Mouse (Mus musculus) 3134 (cell line): ENCODE measurements at regions not wholly inside any gene's neighbourhood (a gene's known extent, or its start where the extent isn't known, plus 50 kb on each side); places are given as distances from the start of the nearest gene placed in this dataset.

Experiments
- DNase-seq: peaks from one replicate; pipeline ENCODE4 v3.0.0-alpha.2; 2011; ENCODE audit warnings: low spot score; ENCODE audit not compliant: insufficient read length; ENCODE audit errors: extremely low read depth

DNA sequence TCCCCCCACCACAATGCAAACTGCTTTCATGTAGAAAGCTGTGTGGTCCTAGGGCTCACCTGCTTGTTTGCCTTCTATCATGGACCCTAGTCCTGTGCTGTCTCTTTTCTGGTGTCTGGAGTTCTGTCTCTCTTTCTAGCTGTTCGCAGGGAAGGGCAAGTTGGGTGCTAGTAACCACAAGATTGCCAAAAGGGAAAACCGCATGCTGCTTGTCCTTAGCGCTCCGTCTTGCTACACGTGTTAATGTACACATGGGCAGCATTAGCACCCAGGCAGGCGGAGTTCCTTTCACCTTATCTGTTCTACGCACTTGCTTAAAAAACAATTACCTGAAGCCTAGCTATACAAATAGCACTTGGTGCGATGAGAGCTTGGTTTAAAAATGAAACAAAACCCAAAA, 236.3 kb upstream of the Pard3b start:
- DNase-seq = no peak

DNA sequence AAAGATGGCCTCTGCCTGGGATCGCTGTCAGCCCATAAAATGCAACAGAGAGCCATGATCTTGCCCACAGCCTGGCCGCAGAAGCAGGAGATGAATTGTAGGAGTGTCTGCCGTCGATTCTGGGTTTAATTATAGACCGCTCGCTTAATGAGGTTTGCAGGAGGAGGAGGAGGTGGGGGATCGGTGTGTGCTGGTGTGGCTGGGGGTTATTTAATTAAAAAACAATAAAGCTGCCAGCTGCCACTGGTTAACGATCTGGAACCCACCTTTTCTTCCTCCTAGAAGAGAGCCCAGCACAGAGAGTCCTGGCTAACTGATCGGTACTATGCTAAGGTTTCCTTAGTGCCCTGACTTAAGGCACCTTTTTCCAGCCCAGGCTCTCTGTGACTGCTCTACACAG, 231.4 kb upstream of the Pard3b start:
- DNase-seq = no peak

DNA sequence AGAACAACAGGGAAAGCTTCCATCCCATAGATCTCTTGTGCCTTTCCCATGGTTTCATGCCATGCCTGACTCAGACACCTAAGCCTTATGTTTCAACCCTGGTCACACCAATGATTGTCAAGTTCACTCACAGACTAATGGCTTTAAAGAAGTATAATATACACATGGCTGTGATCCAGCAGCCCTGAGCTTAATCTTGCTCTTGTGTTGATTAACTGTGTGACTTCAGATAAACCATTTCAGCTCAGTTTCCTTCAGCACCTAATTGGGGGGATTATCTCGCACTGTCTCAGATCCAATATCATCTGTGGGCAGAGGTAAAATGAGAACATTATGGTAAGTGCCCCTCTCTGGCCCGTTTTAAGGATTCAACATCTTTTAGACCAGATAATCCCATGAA, 223.9 kb upstream of the Pard3b start:
- no peak for DNase-seq

DNA sequence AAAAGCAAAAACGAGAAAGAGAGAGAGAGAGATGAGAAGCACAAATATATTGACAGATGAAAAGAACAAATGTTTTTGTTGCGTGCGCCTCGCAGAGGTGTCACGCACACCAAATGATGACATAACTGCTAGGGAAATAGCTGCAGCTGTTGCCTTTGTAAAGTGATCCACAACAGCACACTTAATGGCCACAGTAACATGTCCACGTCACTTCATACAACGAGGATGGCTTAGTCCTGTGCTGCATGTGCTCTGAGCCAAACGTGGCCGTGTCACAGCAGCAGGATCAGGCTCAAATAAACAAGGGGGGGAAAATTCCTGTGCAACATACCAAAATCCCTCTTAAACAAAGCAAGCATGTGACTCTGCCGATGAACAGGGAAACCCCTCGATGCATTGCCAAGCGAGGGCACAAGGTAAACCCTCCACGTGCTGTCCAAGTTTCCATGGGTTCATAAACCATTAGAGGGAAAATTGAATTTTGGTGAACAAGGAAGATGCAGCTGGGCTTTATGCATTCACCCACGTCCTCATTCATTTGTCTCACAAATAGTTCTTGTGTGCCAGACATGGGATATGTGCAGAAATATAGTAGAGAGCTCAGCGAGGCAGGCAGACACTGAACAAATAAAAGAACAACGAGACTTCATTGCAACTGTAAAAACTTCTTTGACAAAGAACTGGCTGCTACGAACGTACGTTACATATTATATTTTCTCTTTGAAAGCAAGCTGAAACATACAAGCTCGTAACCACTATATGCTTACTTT, 223.0 kb upstream of the Pard3b start:
- no peak for DNase-seq

DNA sequence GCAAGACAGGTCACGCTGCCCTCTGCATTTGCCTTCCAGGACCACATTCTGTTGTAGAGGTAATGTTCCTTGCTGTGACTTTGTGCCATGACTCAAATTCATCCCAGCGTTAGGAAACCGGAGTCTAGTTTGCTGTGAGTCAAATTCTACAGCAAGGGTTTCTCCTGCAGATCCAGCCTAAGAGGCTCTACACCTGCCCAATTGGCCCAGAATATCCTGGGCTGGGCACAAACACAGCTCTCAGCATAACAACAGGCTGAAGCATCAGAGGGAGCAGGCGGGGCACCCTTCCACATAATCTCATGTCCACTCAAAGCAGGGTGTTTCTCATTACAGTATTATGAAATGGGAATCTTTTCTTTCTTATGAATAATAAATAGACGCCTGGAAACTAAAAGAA, 220.2 kb upstream of the Pard3b start:
- DNase-seq = no peak

GRCm38 (mm10) chr1:61419839-61420238, 218.8 kb upstream of the Pard3b start:
- DNase-seq = no peak

DNA sequence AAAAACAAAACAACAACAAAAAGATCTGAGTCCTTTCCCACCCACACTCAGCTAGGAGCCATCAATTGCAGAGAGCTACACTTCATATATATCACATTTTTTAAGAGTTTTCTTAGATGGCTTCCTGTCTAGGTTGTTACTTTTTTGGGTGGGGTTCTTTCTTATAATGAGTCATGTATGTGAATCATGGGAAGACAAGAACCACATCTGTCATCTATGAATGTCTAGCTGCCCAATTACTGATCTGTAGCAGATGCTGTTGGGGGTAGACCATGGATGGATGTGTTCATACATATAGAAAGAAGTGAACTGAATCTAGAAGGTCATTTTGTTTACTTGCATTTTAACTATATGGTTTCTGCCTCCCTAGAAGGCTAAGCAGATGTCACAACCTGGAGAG, 215.4 kb upstream of the Pard3b start:
- DNase-seq = no peak

- no peak for DNase-seq
Measured at GRCm38 (mm10) chr1:61428706-61429501, 209.7 kb upstream of the Pard3b start.

GRCm38 (mm10) chr1:61437603-61438002, 201.0 kb upstream of the Pard3b start:
- DNase-seq = no peak

- DNase-seq = no peak
Measured at GRCm38 (mm10) chr1:61461435-61461834, 177.2 kb upstream of the Pard3b start.

- no peak for DNase-seq
Measured at GRCm38 (mm10) chr1:61470617-61471214, 167.9 kb upstream of the Pard3b start.

DNA sequence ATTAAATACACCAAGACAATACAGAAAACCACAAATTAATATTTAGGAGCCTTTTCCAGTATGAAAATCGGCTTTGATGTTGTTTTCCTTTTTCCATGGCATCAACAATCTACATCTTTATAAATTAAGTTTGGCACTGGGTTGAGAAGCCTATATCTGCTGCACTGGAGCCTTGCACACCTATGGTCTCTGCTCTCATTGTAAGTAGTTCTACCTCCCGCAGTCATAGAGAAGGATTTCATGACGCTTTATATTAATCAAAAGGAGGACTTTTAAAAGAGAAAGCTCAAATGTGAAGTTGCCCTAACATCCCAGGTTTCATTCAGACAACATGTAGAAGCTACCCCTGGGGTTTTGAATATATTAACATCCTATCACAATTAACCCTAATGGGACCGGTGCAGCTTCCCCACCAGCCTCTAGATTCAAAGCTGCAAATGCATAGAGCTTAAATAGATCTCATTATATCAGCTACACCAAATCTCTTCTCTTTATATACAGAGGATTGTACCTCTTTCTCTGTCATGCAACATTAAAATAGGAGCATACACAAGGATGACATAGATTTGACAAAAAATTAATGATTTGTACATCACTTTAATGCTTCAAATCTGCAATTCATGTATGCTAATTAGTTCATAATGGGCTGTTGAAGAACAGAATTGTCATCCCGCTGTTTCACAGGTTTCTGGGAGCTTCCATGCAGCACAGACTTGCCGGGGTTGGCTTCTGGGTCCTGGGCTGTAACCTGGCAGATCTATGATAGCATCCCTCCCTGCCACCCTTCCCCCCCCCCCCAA, 166.6 kb upstream of the Pard3b start:
- no peak for DNase-seq

DNA sequence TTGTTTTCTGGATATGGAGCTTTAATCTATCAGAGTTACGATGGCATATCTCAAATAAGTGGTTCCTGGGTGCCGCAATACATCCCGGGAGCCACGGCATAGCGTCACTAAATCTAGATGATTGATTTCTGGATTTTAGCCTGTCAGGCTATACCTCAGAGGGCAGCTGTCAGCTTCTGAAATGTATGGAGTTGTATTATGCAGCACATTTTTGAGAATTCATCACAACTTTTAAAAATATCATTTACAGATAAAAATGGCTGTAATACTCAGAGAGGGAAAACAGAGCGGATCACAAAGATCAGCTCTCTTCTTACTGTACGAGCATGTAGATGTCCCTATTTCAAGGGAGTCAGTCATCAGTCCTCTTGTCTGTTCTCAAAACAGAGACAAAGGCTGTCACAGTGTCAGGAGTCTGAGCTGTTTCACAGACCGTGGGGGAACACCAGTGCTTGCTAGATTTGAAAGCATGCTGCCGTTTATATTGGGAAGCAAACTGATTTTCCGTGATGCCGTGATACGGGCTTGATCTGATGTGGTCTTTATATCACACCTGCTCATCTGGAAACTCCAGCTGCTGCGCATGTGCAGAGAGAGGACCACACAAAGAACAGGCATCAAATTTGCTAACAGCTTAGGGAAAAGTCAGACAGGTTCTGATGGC, 165.9 kb upstream of the Pard3b start:
- no peak for DNase-seq

GRCm38 (mm10) chr1:61485459-61485858, 153.2 kb upstream of the Pard3b start:
- no peak for DNase-seq

GRCm38 (mm10) chr1:61524886-61525285, 113.7 kb upstream of the Pard3b start:
- no peak for DNase-seq

DNA sequence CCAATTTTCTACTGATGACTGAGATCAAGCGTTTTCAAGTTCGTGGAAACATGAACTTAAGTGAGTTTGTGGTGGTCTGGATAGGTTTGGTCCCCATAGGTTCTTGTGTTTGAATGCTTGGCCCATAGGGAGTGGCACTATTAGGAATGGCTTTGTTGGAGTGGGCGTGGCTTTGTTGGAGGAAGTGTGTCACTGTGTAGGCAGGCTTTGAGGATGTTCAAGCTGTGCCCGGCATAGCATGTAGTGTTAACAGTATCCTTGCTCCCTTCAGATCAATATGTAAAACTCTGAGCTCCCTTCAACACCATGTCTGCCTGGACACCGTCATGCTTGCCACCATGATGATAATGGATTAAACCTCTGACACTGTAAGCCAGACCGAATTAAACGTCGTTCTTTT, 112.7 kb upstream of the Pard3b start:
- no peak for DNase-seq

DNA sequence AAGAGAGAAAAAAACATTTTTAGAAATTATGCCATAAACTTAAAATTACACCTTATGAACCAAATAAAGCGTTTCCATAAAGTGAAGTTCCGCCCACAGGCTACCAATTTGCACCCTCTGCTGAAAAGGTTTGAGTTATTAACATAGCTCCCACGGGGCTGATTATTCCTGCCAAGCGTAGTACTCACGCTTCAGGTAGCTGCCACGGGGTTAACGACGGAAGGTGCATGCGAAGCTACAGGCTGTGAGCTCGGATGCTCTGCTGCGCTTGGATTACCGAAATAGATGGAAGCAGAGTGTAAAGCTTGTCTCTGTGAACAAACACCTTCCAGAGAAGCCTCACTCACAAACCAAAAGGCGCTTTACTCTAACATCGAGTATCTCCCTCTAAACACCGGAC, 109.9 kb upstream of the Pard3b start:
- DNase-seq = no peak

GRCm38 (mm10) chr1:61530166-61530565, 108.5 kb upstream of the Pard3b start:
- no peak for DNase-seq

- no peak for DNase-seq
Measured at GRCm38 (mm10) chr1:61531487-61531886, 107.1 kb upstream of the Pard3b start.

GRCm38 (mm10) chr1:61540081-61540480, 98.5 kb upstream of the Pard3b start:
- DNase-seq = no peak
